Mouse (Mus musculus) olfactory bulb, adult 2 months (tissue): ENCODE results near the gene Dctpp1.

Experiments
- CTCF ChIP-seq: fragments of 200-500 bp; IDR thresholded peaks from 2 replicates; pipeline ENCODE4 v1.5.1; 2012; ENCODE audit warnings: low read depth, mild to moderate bottlenecking, low read length, moderate library complexity; ENCODE audit not compliant: insufficient read depth
- POLR2A ChIP-seq: fragments of 200-500 bp; IDR thresholded peaks from 2 replicates; pipeline ENCODE4 v1.6.1; 2012; ENCODE audit warnings: mild to moderate bottlenecking, low read depth, low read length, moderate library complexity; ENCODE audit not compliant: insufficient read depth

- TF ChIP-seq CTCF, result no peak
- no peak for TF ChIP-seq POLR2A
These were observed 1.2 kb downstream of the Dctpp1 start for GRCm38 (mm10) chr7:127259186-127259905.
